Mouse (Mus musculus) thymus, adult 2 months (tissue): ENCODE results near the gene Adamts2. TPM values are rescaled to one million over a fixed set of nuclear protein-coding genes. Genes with fewer than 3 reads are reported as not detected.

Source experiments
- DNase-seq: peaks from one replicate; pipeline ENCODE4 v3.0.0; 2021
- H3K27ac ChIP-seq: fragments of 200-500 bp; 2 replicates; pipeline ENCODE4 v1.5.1; 2012; ENCODE audit warnings: low read length, control low read depth; ENCODE audit not compliant: control insufficient read depth, insufficient read depth
- H3K27me3 ChIP-seq: fragments of 200-500 bp; 2 replicates; pipeline ENCODE4 v1.6.1; 2012; ENCODE audit warnings: mild to moderate bottlenecking, low read length, moderate library complexity, mixed read lengths; ENCODE audit not compliant: control insufficient read depth, insufficient read depth
- H3K36me3 ChIP-seq: fragments of 200-500 bp; 2 replicates; pipeline ENCODE4 v1.6.1; 2012; ENCODE audit warnings: mild to moderate bottlenecking, low read length, moderate library complexity; ENCODE audit not compliant: control insufficient read depth, insufficient read depth
- H3K4me1 ChIP-seq: fragments of 200-500 bp; replicated peaks from 2 replicates; pipeline ENCODE4 v1.6.1; 2012; ENCODE audit warnings: low read length; ENCODE audit not compliant: control insufficient read depth, insufficient read depth
- H3K4me3 ChIP-seq: fragments of 200-500 bp; 2 replicates; pipeline ENCODE4 v1.5.1; 2012; ENCODE audit warnings: mild to moderate bottlenecking, low read length, control low read depth, moderate library complexity; ENCODE audit not compliant: control insufficient read depth, insufficient read depth
- CTCF ChIP-seq: fragments of 200-500 bp; IDR thresholded peaks from 2 replicates; pipeline ENCODE4 v1.5.1; 2012; ENCODE audit warnings: mild to moderate bottlenecking, control low read depth, low read length, moderate library complexity, borderline replicate concordance; ENCODE audit not compliant: control insufficient read depth, poor library complexity, insufficient read depth; ENCODE audit errors: extremely low read depth
- POLR2A ChIP-seq: fragments of 200-500 bp; IDR thresholded peaks from 2 replicates; pipeline ENCODE4 v1.6.1; 2012; ENCODE audit warnings: mild to moderate bottlenecking, low read length, control low read depth, moderate library complexity; ENCODE audit not compliant: control insufficient read depth, poor library complexity, insufficient read depth; ENCODE audit errors: extremely low read depth
- WGBS: fragments of 180-500 bp; shearing (Covaris S2); methylation state at CpG from one replicate; pipeline ENCODE4 v1.1.7; 2018; 5-methylcytosine and 5-hydroxymethylcytosine counted together
- polyA plus RNA-seq: library from polyadenylated mRNA; depleted of rRNA; stranded (reverse); fragments of >200 nt; gene quantifications from 2 replicates; pipeline ENCODE4 v1.2.3, GENCODE M21; 2012

The Adamts2 gene
- polyA plus RNA-seq, 1 experiment, result 5.5 TPM

DNA sequence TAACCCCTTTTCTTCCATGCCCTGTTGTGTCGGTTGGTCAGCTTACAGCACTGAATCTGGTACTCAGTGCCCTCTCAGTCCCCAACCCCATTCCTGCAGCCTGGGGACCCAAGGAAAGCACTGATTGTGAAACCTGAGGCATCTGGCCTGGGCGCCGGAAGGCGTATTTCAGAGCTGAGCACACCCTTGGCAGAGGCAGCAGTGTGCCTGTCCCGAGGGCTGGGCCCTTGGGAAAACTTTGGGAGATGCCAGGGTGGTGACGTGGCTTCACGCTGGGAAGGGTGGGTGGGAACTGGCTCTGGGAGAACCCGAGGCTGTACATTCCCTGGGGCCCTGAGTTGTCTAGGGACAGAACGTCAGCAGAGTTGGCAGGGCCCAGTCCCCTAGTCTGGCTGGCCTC lies 72.5 kb downstream of the Adamts2 start:
- Histone ChIP-seq H3K36me3 (no peaks in the 10 kb centered on the region), H3K4me3 (no peak overlapping the region), H3K4me1 (no peaks in the 10 kb centered on the region), H3K27ac (no peak overlapping the region), H3K27me3 (no peaks in the 10 kb centered on the region)
- DNase-seq, result no peak
- TF ChIP-seq CTCF (no peak), POLR2A (no peak)
- WGBS, result 92% methylated on average over 9 of the region's 9 CpGs

GRCm38 (mm10) chr11:50678650-50679049 lies 76.8 kb downstream of the Adamts2 start:
- Histone ChIP-seq H3K4me1 (no peaks in the 10 kb centered on the region), H3K27ac (no peak overlapping the region), H3K27me3 (no peaks in the 10 kb centered on the region), H3K4me3 (no peak overlapping the region), H3K36me3 (no peaks in the 10 kb centered on the region)
- DNase-seq, result no peak
- TF ChIP-seq CTCF, result no peak
- no peak for TF ChIP-seq POLR2A
- WGBS, result 96% methylated on average over 10 of the region's 10 CpGs

- 95% methylated on average over 7 of the region's 7 CpGs for WGBS
- TF ChIP-seq CTCF (no peak), POLR2A (no peak)
- DNase-seq, result no peak
- Histone ChIP-seq H3K4me1 (no peaks in the 10 kb centered on the region), H3K27me3 (no peaks in the 10 kb centered on the region), H3K4me3 (no peak overlapping the region), H3K27ac (no peak overlapping the region), H3K36me3 (no peaks in the 10 kb centered on the region)
Observed at GRCm38 (mm10) chr11:50681940-50682339, 80.1 kb downstream of the Adamts2 start.

- Histone ChIP-seq H3K27me3 (no peaks in the 10 kb centered on the region), H3K36me3 (no peaks in the 10 kb centered on the region), H3K4me3 (no peak overlapping the region), H3K27ac (no peak overlapping the region), H3K4me1 (no peaks in the 10 kb centered on the region)
- no peak for DNase-seq
- no peak for TF ChIP-seq POLR2A
- no peak for TF ChIP-seq CTCF
- 86% methylated on average over 2 of the region's 2 CpGs for WGBS
Observed at GRCm38 (mm10) chr11:50683821-50684220, 81.9 kb downstream of the Adamts2 start.

DNA sequence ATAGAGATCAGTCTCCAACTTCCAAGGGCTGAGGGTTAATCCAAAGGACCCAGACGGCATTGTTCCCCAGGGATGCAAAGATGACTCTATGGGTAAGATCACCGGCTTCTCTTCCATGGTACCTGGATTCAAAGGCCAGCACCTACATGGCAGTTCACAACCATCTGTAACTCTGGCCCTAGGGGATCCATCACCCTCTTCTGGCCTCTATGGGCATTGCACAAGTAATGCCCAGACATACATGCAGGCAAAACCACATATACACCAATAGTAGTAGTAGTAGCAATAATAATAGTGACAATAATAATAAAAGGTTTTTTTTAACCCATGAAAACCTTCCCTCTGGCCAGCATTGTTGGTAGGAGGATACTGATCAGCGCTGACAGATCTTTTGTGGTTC lies 86.7 kb downstream of the Adamts2 start:
- no peaks in the 10 kb centered on the region for H3K36me3 ChIP-seq
- no peaks in the 10 kb centered on the region for H3K27me3 ChIP-seq
- no peak overlapping the region for H3K4me3 ChIP-seq
- DNase-seq, result no peak
- no peaks in the 10 kb centered on the region for H3K4me1 ChIP-seq
- TF ChIP-seq CTCF (no peak), POLR2A (no peak)
- H3K27ac ChIP-seq, result no peak overlapping the region
- 89% methylated on average over 3 of the region's 3 CpGs for WGBS

- H3K36me3 ChIP-seq, result no peaks in the 10 kb centered on the region
- TF ChIP-seq POLR2A, result no peak
- no peak for TF ChIP-seq CTCF
- H3K27ac ChIP-seq, result no peak overlapping the region
- WGBS, result 96% methylated on average over 4 of the region's 4 CpGs
- H3K4me3 ChIP-seq, result no peak overlapping the region
- DNase-seq, result no peak
- H3K27me3 ChIP-seq, result no peaks in the 10 kb centered on the region
- H3K4me1 ChIP-seq, result no peaks in the 10 kb centered on the region
Observed at GRCm38 (mm10) chr11:50689672-50690071, 87.8 kb downstream of the Adamts2 start.

- H3K36me3 ChIP-seq, result no peaks in the 10 kb centered on the region
- no peak overlapping the region for H3K4me3 ChIP-seq
- H3K27ac ChIP-seq, result no peak overlapping the region
- WGBS, result 88% methylated on average over 12 of the region's 12 CpGs
- no peaks in the 10 kb centered on the region for H3K4me1 ChIP-seq
- H3K27me3 ChIP-seq, result no peaks in the 10 kb centered on the region
- DNase-seq, result no peak
- TF ChIP-seq CTCF (no peak), POLR2A (no peak)
Observed at GRCm38 (mm10) chr11:50699971-50700370, 98.1 kb downstream of the Adamts2 start.
